Mouse (Mus musculus) urinary bladder, postnatal 14 days (tissue): Measurements from ENCODE around the gene Omp.
"Not testable (repeated sequence)": the region's sequence is repeated elsewhere in the genome, so short reads cannot be mapped to it uniquely, and the experiment has no call there.

Experiments
- DNase-seq: peaks from one replicate; pipeline ENCODE4 v3.0.0; 2021; ENCODE audit warnings: low spot score

The Omp gene

GRCm38 (mm10) chr7:98145402-98145801, at the start of gene Omp:
Gene Omp, minus strand, starts transcription at chr7:98145502.
- no peak for DNase-seq

DNA sequence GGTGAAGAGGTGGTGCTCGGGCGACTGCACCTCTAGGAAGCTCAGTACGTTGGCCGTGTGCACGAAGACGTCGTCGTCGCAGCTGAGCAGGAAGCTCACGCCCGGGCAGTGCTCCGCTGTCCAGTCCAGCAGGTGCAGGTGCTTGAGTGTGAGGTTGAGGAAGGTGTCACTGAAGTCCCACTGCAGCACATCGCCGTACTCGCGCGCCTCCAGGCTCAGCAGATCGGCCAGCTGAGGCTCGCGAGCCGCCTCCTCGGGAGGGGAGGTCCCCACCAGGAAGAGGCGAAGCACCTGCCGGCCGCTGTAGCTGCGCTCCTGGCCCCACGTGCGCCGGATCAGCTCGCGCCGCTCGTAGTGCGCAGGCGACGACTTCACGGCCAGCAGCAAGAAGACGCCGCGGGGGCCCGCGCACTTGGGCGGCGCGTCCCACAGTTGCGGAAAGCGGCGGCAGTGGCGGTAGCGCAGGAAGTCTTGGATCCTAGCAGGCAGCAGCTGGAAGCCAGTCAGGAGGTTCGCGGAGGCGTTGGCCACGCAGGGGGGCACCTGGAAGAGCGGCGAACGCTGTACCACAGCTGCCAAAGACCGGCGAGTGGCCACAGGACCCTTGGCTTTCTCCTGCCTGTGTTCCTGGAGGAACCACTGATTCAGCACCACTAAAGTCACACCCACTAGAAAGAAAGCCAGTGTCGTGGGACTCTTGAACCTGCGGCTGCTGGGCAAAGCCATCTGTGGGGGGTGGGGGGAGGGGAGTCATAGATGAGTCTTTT, 48.9 kb upstream of the Omp start:
- DNase-seq = no peak

GRCm38 (mm10) chr7:98193515-98194025, 48.3 kb upstream of the Omp start:
- peak; percentile 20 for DNase-seq

DNA sequence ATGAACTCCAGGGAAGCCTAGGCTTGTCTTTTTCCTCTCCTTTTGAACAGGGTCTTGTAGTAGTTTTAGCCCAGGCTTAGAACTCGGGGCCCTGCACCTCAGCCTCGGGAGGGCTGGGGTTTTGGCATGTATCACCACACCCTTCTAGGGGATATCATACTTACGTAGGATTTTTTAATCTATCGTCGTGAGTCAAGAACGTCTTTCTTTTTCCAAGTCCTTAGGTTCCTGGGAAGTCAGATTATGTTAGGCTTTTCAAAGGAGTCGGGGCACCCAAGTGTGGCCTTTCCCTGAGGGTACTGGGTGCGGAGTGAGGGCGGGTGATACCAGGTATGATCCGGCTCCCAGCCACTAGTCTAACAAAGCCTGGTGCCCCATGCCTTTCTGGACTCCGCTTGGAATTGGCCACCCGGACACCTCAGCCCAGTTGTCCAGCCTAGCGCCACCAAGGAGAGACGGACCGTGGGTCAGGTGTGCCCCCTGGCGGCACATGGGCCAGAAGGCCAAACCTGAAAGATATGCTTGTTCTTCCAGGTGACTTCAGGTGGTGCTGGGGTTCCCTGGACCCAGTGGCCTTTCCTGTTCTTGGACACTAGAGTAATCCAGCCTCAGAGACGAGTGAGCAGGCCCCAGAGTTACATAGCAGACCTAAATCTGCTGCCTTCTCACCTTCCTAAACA, 46.4 kb upstream of the Omp start:
- DNase-seq = peak; percentile 65

DNA sequence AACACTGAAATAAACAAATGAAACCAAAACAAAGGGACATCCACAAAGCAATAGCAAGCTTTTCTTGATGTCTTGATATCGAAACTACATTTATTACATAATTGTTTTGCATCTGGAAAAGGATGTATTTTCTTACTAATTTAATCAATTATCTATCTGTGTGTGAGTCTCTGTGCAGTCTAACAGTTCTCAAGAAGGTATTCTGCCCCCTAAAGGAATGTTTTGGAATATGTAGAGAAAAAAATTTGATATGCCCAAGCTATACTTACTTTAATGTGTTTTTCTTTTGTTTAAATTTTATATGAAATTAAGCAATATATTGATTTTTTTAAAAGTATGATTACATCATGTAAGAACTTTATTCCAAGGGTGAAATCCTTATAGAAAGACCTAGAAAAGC, 45.3 kb upstream of the Omp start:
- DNase-seq = no peak

- no peak for DNase-seq
Observed at GRCm38 (mm10) chr7:98189745-98190144, 44.4 kb upstream of the Omp start.

DNA sequence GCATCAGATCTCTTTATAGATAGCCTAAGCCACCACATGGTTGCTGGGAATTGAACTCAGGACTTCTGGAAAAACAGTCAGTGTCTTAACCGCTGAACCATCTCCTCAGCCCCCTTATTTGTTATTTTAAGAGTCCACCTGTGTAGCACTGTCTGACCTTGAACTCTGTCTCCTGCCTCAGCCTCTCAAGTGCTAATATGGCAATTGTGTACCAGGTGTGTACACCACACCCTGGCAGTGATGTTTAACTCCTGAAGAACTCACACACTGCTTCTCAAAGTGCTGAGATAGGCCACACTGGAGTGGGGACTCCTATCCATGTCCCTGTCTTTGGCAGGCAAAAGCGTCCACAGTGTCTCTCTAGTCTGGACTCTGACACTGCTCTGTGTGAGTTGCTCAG, 43.4 kb upstream of the Omp start:
- DNase-seq = no peak

- DNase-seq = no peak
Observed at GRCm38 (mm10) chr7:98188238-98188637, 42.9 kb upstream of the Omp start.

DNA sequence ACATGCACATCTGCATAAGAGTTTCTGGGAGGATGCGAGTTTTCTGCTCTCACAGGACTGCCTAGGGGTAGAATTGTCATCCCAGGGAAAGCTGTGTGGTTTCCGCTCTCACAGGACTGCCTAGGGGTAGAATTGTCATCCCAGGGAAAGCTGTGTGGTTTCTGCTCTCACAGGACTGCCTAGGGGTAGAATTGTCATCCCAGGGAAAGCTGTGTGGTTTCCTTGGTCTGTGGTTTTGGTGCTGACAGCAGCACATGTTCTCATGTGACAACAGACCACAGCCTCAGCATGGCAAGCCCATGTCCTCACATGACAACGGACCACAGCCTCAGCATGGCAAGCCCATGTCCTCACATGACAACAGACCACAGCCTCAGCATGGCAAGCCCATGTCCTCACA, 42.0 kb upstream of the Omp start:
- not testable (repeated sequence) for DNase-seq

GRCm38 (mm10) chr7:98186637-98187036, 41.3 kb upstream of the Omp start:
- DNase-seq = no peak

DNA sequence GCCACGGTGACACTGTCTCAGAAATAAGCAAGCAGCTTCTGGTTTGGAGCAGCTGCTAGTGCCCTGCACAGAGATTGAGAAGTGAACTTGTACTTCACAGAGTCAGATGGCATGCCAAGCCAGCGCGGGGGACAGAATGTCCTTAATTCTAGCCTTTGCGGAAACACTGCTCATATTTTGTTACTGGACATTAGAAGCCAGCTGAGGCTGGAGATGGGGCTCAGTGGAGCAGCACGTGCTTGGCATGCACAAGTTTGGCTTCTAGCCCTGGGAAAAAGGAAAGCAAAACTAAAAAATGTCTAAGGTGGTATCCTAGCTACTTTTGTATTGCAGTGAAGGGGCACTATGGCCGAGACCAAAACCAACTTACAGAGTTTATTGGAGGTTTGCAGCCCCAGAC, 40.0 kb upstream of the Omp start:
- DNase-seq = no peak

DNA sequence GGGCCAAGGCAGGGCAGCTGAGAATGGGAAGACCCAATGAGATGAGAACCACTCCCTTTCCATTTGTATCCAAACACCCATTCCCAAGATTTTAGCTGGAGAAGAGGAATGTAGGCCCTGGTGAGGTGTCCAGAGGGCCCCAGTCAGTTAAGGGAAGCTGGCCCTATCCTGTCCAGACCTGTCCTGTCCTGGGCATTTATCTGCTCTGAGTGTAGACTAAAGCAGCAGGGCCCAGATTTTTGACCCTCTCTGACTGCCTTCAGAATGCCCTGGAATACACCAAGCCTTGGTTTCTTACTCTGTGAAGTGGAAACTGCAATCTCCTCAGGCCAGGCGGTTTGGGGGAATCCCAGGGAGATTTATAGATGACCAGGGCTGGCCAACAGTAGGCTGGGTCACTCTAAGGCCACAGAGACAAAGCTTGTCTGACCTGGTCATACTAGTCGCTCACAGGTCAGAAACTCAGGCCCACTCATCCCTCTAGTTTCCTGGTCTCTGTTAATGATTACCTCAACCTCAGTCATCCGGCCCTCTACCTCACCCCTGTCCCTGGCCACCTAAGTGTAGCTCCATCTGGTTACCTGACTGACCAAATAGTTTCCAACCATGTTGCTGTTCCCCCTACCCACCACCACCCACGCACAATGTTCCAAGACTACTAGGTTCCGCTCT, 33.4 kb upstream of the Omp start:
- DNase-seq = no peak

- DNase-seq = peak; percentile 63
Observed at GRCm38 (mm10) chr7:98177929-98178559, 32.7 kb upstream of the Omp start, which contains the start of gene Capn5. Gene Capn5, minus strand, starts transcription at chr7:98178274.

DNA sequence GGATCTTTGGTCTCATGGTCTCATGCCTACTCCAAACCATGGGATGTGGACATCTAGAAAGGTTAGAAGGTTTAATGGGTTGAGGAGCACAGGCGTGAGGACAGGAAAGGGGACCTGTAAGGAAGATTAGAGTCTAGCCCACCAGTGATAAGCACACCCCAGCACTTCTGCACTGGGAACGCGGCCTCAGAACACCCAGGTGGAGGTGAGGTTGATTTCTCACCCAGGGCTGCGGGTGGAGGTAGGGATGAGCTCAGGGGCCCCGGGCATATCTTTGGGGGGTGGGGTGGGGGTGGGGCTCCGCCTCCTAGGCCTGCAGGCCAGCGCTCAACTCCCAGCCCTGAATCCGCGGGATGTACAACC, 32.2 kb upstream of the Omp start:
- DNase-seq = no peak

- no peak for DNase-seq
Observed at GRCm38 (mm10) chr7:98177071-98177485, 31.8 kb upstream of the Omp start.

DNA sequence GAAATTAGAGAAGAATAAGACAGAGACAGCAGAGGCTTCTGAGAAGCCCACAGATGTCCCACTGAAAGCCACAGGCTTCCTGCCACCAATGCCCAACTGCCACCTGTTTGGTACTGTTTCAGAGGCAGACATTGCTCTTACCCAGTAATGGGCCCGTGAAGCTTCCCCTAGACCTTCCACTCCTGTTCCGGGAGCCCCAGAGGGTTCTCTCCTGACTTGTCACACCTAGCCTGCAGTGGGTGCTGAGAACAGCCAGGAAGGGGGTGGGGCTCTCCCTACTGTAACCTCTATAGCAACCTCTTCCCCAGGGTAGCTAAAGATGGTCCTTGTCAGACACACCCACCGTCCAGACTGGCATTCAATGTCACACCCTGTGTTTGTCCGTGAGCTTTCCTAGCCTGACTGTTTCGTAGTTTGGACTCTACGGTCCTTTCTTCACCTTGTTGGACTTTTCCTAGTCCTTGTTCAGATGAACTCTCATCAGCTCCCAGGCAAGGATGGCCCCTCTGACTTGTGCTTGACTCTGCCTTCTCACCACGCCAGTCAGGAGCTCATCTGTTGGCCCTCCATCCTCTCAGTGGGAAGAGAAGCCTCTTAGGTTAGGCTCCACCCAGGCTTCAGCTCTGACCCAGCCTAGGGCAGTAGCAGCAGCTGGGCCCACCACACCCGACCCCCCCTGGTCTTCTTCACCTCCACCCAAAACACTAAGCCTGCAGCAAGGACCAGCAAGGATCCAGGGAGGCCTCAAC, 31.2 kb upstream of the Omp start:
- DNase-seq = no peak

GRCm38 (mm10) chr7:98174883-98175755, 29.8 kb upstream of the Omp start:
- no peak for DNase-seq

DNA sequence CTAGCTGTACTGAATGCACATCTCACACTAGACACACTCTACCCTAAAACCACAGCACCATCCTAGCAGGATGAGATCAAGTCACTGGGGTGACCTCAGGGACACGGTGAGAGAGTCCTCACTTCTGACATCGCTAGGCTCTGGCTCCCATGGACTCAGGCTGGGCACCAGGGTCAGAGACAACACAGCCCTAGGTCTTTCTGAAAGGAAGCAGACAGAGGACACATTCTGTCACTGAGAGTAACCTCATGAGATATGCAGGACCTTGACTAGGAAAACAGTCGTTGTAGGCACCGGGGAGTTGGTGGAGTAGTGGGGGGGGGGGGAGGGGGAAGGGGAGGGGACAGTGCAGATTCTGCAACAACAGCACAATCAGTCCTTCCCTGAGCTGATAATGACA, 28.1 kb upstream of the Omp start:
- DNase-seq = no peak

GRCm38 (mm10) chr7:98172661-98173060, 27.4 kb upstream of the Omp start:
- no peak for DNase-seq
